Mouse (Mus musculus) limb, embryonic 12.5 days (tissue): ENCODE measurements around the gene BC035044. TPM values are rescaled to one million over a fixed set of nuclear protein-coding genes. Genes with fewer than 3 reads are reported as not detected.
"Not testable (repeated sequence)": the region's sequence is repeated elsewhere in the genome, so short reads cannot be mapped to it uniquely, and the experiment has no call there.

Experiments
- ATAC-seq: fragments of 200-750 bp; cut with Nextera tagmentation; 2 replicates; pipeline ENCODE4 v1.8.0; 2017; ENCODE audit warnings: low read depth, moderate TSS enrichment; ENCODE audit not compliant: insufficient number of reproducible peaks, insufficient read depth, low FRiP score, low TSS enrichment
- H3K27ac ChIP-seq: fragments of 300-500 bp; sonication (generic); 2 replicates; pipeline ENCODE4 v1.5.1; 2016; ENCODE audit warnings: mild to moderate bottlenecking, moderate library complexity
- H3K27me3 ChIP-seq: fragments of 300-500 bp; sonication (generic); 2 replicates; pipeline ENCODE4 v1.6.1; 2016; ENCODE audit warnings: mild to moderate bottlenecking, moderate library complexity
- H3K36me3 ChIP-seq: fragments of 300-500 bp; sonication (generic); 2 replicates; pipeline ENCODE4 v1.6.1; 2016; ENCODE audit warnings: mild to moderate bottlenecking, moderate library complexity
- H3K4me1 ChIP-seq: fragments of 300-500 bp; sonication (generic); replicated peaks from 2 replicates; pipeline ENCODE4 v1.6.1; 2016
- H3K4me2 ChIP-seq: fragments of 300-500 bp; sonication (generic); 2 replicates; pipeline ENCODE4 v1.6.1; 2016; ENCODE audit warnings: mild to moderate bottlenecking, moderate library complexity
- H3K4me3 ChIP-seq: fragments of 300-500 bp; sonication (generic); replicated peaks from 2 replicates; pipeline ENCODE4 v1.5.1; 2016; ENCODE audit warnings: mild to moderate bottlenecking
- H3K9ac ChIP-seq: fragments of 300-500 bp; sonication (generic); replicated peaks from 2 replicates; pipeline ENCODE4 v1.6.1; 2016; ENCODE audit warnings: mild to moderate bottlenecking, moderate library complexity
- H3K9me3 ChIP-seq: fragments of 300-500 bp; sonication (generic); 2 replicates; pipeline ENCODE4 v1.6.1; 2016; ENCODE audit warnings: mild to moderate bottlenecking, moderate library complexity
- WGBS: fragments of 180-500 bp; shearing (Covaris S2); methylation state at CpG from one replicate; pipeline ENCODE4 v1.1.7; 2016; 5-methylcytosine and 5-hydroxymethylcytosine counted together
- microRNA-seq: library from miRNA; unstranded; fragments of <30 nt; microRNA quantifications from one replicate; pipeline ENCODE4, GENCODE M21; 2017
- polyA plus RNA-seq: library from polyadenylated mRNA; unstranded; fragments of >200 nt; fragmentation: Nextera tagmentation; extraction: Ambion mirVana; gene quantifications from 2 replicates; pipeline ENCODE4 v1.2.1, GENCODE M21; 2016

BC035044 gene
- polyA plus RNA-seq, 1 experiment from 2014 or later = 0.51 TPM

- Histone ChIP-seq H3K27ac (peak overlapping the region; percentile 83), H3K4me2 (peak overlapping the region; percentile 63), H3K9ac (peak overlapping the region; percentile 57), H3K4me3 (peak overlapping the region; percentile 59)
- not testable (repeated sequence) for H3K9me3 ChIP-seq, H3K36me3 ChIP-seq, H3K27me3 ChIP-seq, H3K4me1 ChIP-seq
- ATAC-seq = peak; percentile 56
- under 1% methylated on average over 49 of the region's 49 CpGs for WGBS
Observed at GRCm38 (mm10) chr6:128799144-128799895, 91.6 kb downstream of the BC035044 start.

Small RNA genes lying within 50 kb of the gene (microRNA-seq; reads per million reads assigned to microRNA genes)
- not detected for gene Gm27336

Other genes starting within 250 kb of the BC035044 start
- not detected in 2 replicates for gene Clec2h, start 228.7 kb downstream of the BC035044 start, polyA plus RNA-seq
- gene Klrb1, start 168.1 kb downstream of the BC035044 start, polyA plus RNA-seq = not detected in 2 replicates
- gene Klrb1c, start 101.9 kb downstream of the BC035044 start, polyA plus RNA-seq = not detected in 2 replicates
- gene Gm44511, start 64.8 kb downstream of the BC035044 start, polyA plus RNA-seq = not detected in 2 replicates
- gene Klrb1b, start 64.8 kb downstream of the BC035044 start, polyA plus RNA-seq = not detected in 2 replicates
- not detected in 2 replicates for gene Clec2i, start 3.5 kb downstream of the BC035044 start, polyA plus RNA-seq
- not detected in 2 replicates for gene Clec2g, start 43.3 kb upstream of the BC035044 start, polyA plus RNA-seq
- 0.13 TPM in 1 of 2 replicates, not detected in the other for gene Klrb1f, start 154.8 kb upstream of the BC035044 start, polyA plus RNA-seq
- not detected in 2 replicates for gene Clec2e, start 209.8 kb upstream of the BC035044 start, polyA plus RNA-seq